Mouse (Mus musculus): ENCODE data around the gene Fkbp9. TPM values are rescaled to one million over a fixed set of nuclear protein-coding genes. Genes with fewer than 3 reads are reported as not detected.

Gene Fkbp9
- polyA plus RNA-seq, 1 experiment from 2014 or later = 55.4 TPM

Other genes starting within 250 kb of the Fkbp9 start
- 184 and 192 TPM in 2 replicates for gene Lsm5, start 127.3 kb upstream of the Fkbp9 start, polyA plus RNA-seq (2014; fragmentation: Nextera tagmentation; extraction: Ambion mirVana)
- 32.9 TPM in 2 replicates for gene Avl9, start 117.2 kb upstream of the Fkbp9 start, polyA plus RNA-seq (2014; fragmentation: Nextera tagmentation; extraction: Ambion mirVana)
- gene Kbtbd2, start 34.2 kb upstream of the Fkbp9 start, polyA plus RNA-seq (2014; fragmentation: Nextera tagmentation; extraction: Ambion mirVana) = 37.4 and 39.7 TPM in 2 replicates
- 98.1 and 102 TPM in 2 replicates for gene Nt5c3, start 91.9 kb downstream of the Fkbp9 start, polyA plus RNA-seq (2014; fragmentation: Nextera tagmentation; extraction: Ambion mirVana)
- gene Vmn1r4, start 92.0 kb downstream of the Fkbp9 start, polyA plus RNA-seq (2014; fragmentation: Nextera tagmentation; extraction: Ambion mirVana) = 0.15 and 0.38 TPM in 2 replicates
- not detected in 2 replicates for gene Vmn1r5, start 138.2 kb downstream of the Fkbp9 start, polyA plus RNA-seq (2014; fragmentation: Nextera tagmentation; extraction: Ambion mirVana)
- gene Vmn1r6, start 165.2 kb downstream of the Fkbp9 start, polyA plus RNA-seq (2014; fragmentation: Nextera tagmentation; extraction: Ambion mirVana) = not detected in 2 replicates
- not detected in 2 replicates for gene Vmn1r7, start 193.3 kb downstream of the Fkbp9 start, polyA plus RNA-seq (2014; fragmentation: Nextera tagmentation; extraction: Ambion mirVana)
- gene Vmn1r8, start 200.2 kb downstream of the Fkbp9 start, polyA plus RNA-seq (2014; fragmentation: Nextera tagmentation; extraction: Ambion mirVana) = not detected in 2 replicates
- gene Vmn1r9, start 234.7 kb downstream of the Fkbp9 start, polyA plus RNA-seq (2014; fragmentation: Nextera tagmentation; extraction: Ambion mirVana) = not detected in 2 replicates

All from hindbrain, embryonic 11.5 days (tissue).